Comparison of ENCODE assay signal across 11 mouse cellular contexts in genomic region chr15:103298026-103298425, GRCm38 (mm10). TPM values are rescaled to one million over a fixed set of nuclear protein-coding genes. Genes with fewer than 3 reads are reported as not detected.
DNase-seq lines count a peak whose midpoint lies in the region; ATAC-seq and TF ChIP-seq lines count a peak whose summit lies in the region.
"Had no signal": no experiment of that assay in that cellular context is flagged by ENCODE, and none has a peak within 500 bp of the region (broad histone marks: within the 10 kb centered on the region; RNA-seq: fewer than 3 reads in every experiment).

No protein-coding gene starts in this region.

- no peak for DNase-seq in lung, postnatal 0 days (ENCODE audit: low spot score)
- DNase-seq in lung, postnatal 14 days: no peak
- DNase-seq in urinary bladder, postnatal 25 days (ENCODE audit: low spot score): no peak
- no peak for DNase-seq in layer of hippocampus, adult 8-10 months (ENCODE audit: low spot score in 2 of 2)
- DNase-seq: kidney, adult 2 months had no signal

- H3K27me3 ChIP-seq in lung, postnatal 0 days (replicated peaks; ENCODE audit: insufficient read depth, low read length): no peaks in the 10 kb centered on the region
- H3K27me3 ChIP-seq in forebrain, embryonic 15.5 days: no peaks in the 10 kb centered on the region
- no peaks in the 10 kb centered on the region for H3K27me3 ChIP-seq in limb, embryonic 13.5 days
- no peaks in the 10 kb centered on the region for H3K27me3 ChIP-seq in neural tube, embryonic 15.5 days (replicated peaks)

- TF ChIP-seq EP300 in lung, postnatal 0 days (IDR thresholded peaks at IDR 0.05): no peak

- H3K4me3 ChIP-seq in lung, postnatal 0 days (ENCODE audit: low read depth, low read length): no peak overlapping the region
- H3K4me3 ChIP-seq in forebrain, embryonic 15.5 days: no peak overlapping the region
- H3K4me3 ChIP-seq in limb, embryonic 13.5 days: no peak overlapping the region
- no peak overlapping the region for H3K4me3 ChIP-seq in neural tube, embryonic 15.5 days (replicated peaks)

- no peaks in the 10 kb centered on the region for H3K9me3 ChIP-seq in lung, postnatal 0 days (ENCODE audit: low read length)
- no peaks in the 10 kb centered on the region for H3K9me3 ChIP-seq in forebrain, embryonic 15.5 days
- H3K9me3 ChIP-seq in limb, embryonic 13.5 days: no peaks in the 10 kb centered on the region
- H3K9me3 ChIP-seq in neural tube, embryonic 15.5 days (replicated peaks): no peaks in the 10 kb centered on the region

- peak overlapping the region; percentile 86 for H3K27ac ChIP-seq in lung, postnatal 0 days (ENCODE audit: low read length)
- H3K27ac ChIP-seq in forebrain, embryonic 15.5 days (replicated peaks): peak overlapping the region; percentile 96
- H3K27ac ChIP-seq in limb, embryonic 13.5 days: peak overlapping the region; percentile 97
- H3K27ac ChIP-seq in neural tube, embryonic 15.5 days (replicated peaks): peak overlapping the region; percentile 99

- WGBS in lung, postnatal 0 days: 51% methylated on average over 3 of the region's 3 CpGs
- 36% methylated on average over 3 of the region's 3 CpGs for WGBS in forebrain, embryonic 15.5 days
- WGBS in limb, embryonic 13.5 days: 63% methylated on average over 3 of the region's 3 CpGs
- WGBS in neural tube, embryonic 15.5 days: 28% methylated on average over 3 of the region's 3 CpGs

- TF ChIP-seq CTCF in lung, postnatal 0 days (IDR thresholded peaks at IDR 0.05): no peak

- H3K4me2 ChIP-seq in lung, postnatal 0 days (replicated peaks; ENCODE audit: low read depth, low read length): no peak overlapping the region
- no peak overlapping the region for H3K4me2 ChIP-seq in forebrain, embryonic 15.5 days (replicated peaks)
- no peak overlapping the region for H3K4me2 ChIP-seq in limb, embryonic 13.5 days (replicated peaks)
- no peak overlapping the region for H3K4me2 ChIP-seq in neural tube, embryonic 15.5 days

- H3K9ac ChIP-seq in lung, postnatal 0 days (replicated peaks; ENCODE audit: low read depth): no peak overlapping the region
- no peak overlapping the region for H3K9ac ChIP-seq in forebrain, embryonic 15.5 days (replicated peaks)
- H3K9ac ChIP-seq in limb, embryonic 13.5 days: peak overlapping the region; percentile 19
- 0 out of 2 replicates have a peak overlapping the region, but pooled peaks have one; percentile 21 for H3K9ac ChIP-seq in neural tube, embryonic 15.5 days (replicated peaks)

- H3K4me1 ChIP-seq in lung, postnatal 0 days (ENCODE audit: insufficient read depth, low read depth, low read length): peaks cover 8% of the 10 kb centered on the region; the same call in 1 of the 2 replicates
- H3K4me1 ChIP-seq in forebrain, embryonic 15.5 days: peaks cover 74% of the 10 kb centered on the region
- peaks cover 90% of the 10 kb centered on the region for H3K4me1 ChIP-seq in limb, embryonic 13.5 days
- peaks cover 78% of the 10 kb centered on the region for H3K4me1 ChIP-seq in neural tube, embryonic 15.5 days

- no peak for ATAC-seq in lung, postnatal 0 days
- no peak; the same call in 1 of the 2 replicates for ATAC-seq in forebrain, embryonic 15.5 days (replicated peaks)
- ATAC-seq in limb, embryonic 13.5 days (ENCODE audit: low FRiP score, low read depth): no peak
- ATAC-seq in neural tube, embryonic 15.5 days (ENCODE audit: low FRiP score): no peak
- no peak for ATAC-seq in erythroid progenitor cell, adult 5-6 weeks (replicated peaks; ENCODE audit: low FRiP score, poor library complexity, severe bottlenecking)

- H3K36me3 ChIP-seq in lung, postnatal 0 days (ENCODE audit: insufficient read depth, low read length): peaks cover 10% of the 10 kb centered on the region; the same call in 1 of the 2 replicates
- H3K36me3 ChIP-seq in forebrain, embryonic 15.5 days: peaks cover 16% of the 10 kb centered on the region
- peaks cover 38% of the 10 kb centered on the region for H3K36me3 ChIP-seq in limb, embryonic 13.5 days
- H3K36me3 ChIP-seq in neural tube, embryonic 15.5 days: peaks cover 9% of the 10 kb centered on the region

RNA-seq across cellular contexts. Expression of gene Gpr84, which starts 12.4 kb away (rescaled TPM):
- 0.67 and 2.2 TPM in 2 replicates for polyA plus RNA-seq in lung, postnatal 0 days (2015; fragmentation: Nextera tagmentation; extraction: Ambion mirVana)
- 0.28 and 0.37 TPM in 2 replicates for polyA plus RNA-seq in forebrain, embryonic 15.5 days (2015; fragmentation: Nextera tagmentation; extraction: Ambion mirVana)
- polyA plus RNA-seq in limb, embryonic 13.5 days (2015; fragmentation: Nextera tagmentation; extraction: Ambion mirVana): 0.34 and 0.41 TPM in 2 replicates
- 0.33 and 0.60 TPM in 2 replicates for polyA plus RNA-seq in neural tube, embryonic 15.5 days (2015; fragmentation: Nextera tagmentation; extraction: Ambion mirVana)
- 0.72 TPM in 1 of 2 replicates, not detected in the other for total RNA-seq in erythroid progenitor cell, adult 5-6 weeks (2015; ENCODE audit: low replicate concordance)
- 3.9 TPM in 1 of 2 replicates, not detected in the other for total RNA-seq in erythroid progenitor cell, adult 5-6 weeks (2017; ENCODE audit: low replicate concordance)
- total RNA-seq in layer of hippocampus, adult 8-10 months (2022): 1 to 10 TPM in 2 of 4 experiments, under 1 TPM in 2; 0.35 to 9.3 (median 4.4) TPM
- total RNA-seq: gastrocnemius, adult 18-20 months had no signal
- polyA plus RNA-seq: thymus, postnatal 0 days had no signal

RNA-seq across cellular contexts. Expression of gene Copz1, which starts 25.5 kb away (rescaled TPM):
- polyA plus RNA-seq in lung, postnatal 0 days (2015; fragmentation: Nextera tagmentation; extraction: Ambion mirVana): 162 and 163 TPM in 2 replicates
- polyA plus RNA-seq in forebrain, embryonic 15.5 days (2015; fragmentation: Nextera tagmentation; extraction: Ambion mirVana): 215 and 220 TPM in 2 replicates
- polyA plus RNA-seq in limb, embryonic 13.5 days (2015; fragmentation: Nextera tagmentation; extraction: Ambion mirVana): 283 TPM in 2 replicates
- polyA plus RNA-seq in neural tube, embryonic 15.5 days (2015; fragmentation: Nextera tagmentation; extraction: Ambion mirVana): 190 and 207 TPM in 2 replicates
- total RNA-seq in erythroid progenitor cell, adult 5-6 weeks (2015; ENCODE audit: low replicate concordance): 158 and 167 TPM in 2 replicates
- 37.6 and 42.4 TPM in 2 replicates for total RNA-seq in erythroid progenitor cell, adult 5-6 weeks (2017; ENCODE audit: low replicate concordance)
- total RNA-seq in layer of hippocampus, adult 8-10 months (2022): 100 to 1,000 TPM in 1 of 4 experiments, 10 to 100 TPM in 3; 90.6 to 100 (median 94.2) TPM

RNA-seq across cellular contexts. Expression of gene Nfe2, which starts 39.8 kb away (rescaled TPM):
- 10.5 and 11.2 TPM in 2 replicates for polyA plus RNA-seq in lung, postnatal 0 days (2015; fragmentation: Nextera tagmentation; extraction: Ambion mirVana)
- 0.38 and 0.63 TPM in 2 replicates for polyA plus RNA-seq in forebrain, embryonic 15.5 days (2015; fragmentation: Nextera tagmentation; extraction: Ambion mirVana)
- 2.8 and 3.8 TPM in 2 replicates for polyA plus RNA-seq in limb, embryonic 13.5 days (2015; fragmentation: Nextera tagmentation; extraction: Ambion mirVana)
- polyA plus RNA-seq in neural tube, embryonic 15.5 days (2015; fragmentation: Nextera tagmentation; extraction: Ambion mirVana): 0.99 and 4.6 TPM in 2 replicates
- total RNA-seq in erythroid progenitor cell, adult 5-6 weeks (2015; ENCODE audit: low replicate concordance): 368 and 436 TPM in 2 replicates
- total RNA-seq in erythroid progenitor cell, adult 5-6 weeks (2017; ENCODE audit: low replicate concordance): 353 and 370 TPM in 2 replicates
- not detected for total RNA-seq in layer of hippocampus, adult 8-10 months (2022)
- total RNA-seq: gastrocnemius, adult 18-20 months had no signal

RNA-seq across cellular contexts. Expression of gene Zfp385a, which starts 41.9 kb away (rescaled TPM):
- 5.0 and 6.5 TPM in 2 replicates for polyA plus RNA-seq in lung, postnatal 0 days (2015; fragmentation: Nextera tagmentation; extraction: Ambion mirVana)
- polyA plus RNA-seq in forebrain, embryonic 15.5 days (2015; fragmentation: Nextera tagmentation; extraction: Ambion mirVana): 12.7 and 13.0 TPM in 2 replicates
- 11.7 and 13.1 TPM in 2 replicates for polyA plus RNA-seq in limb, embryonic 13.5 days (2015; fragmentation: Nextera tagmentation; extraction: Ambion mirVana)
- 18.6 and 19.9 TPM in 2 replicates for polyA plus RNA-seq in neural tube, embryonic 15.5 days (2015; fragmentation: Nextera tagmentation; extraction: Ambion mirVana)
- 4.2 and 6.5 TPM in 2 replicates for total RNA-seq in erythroid progenitor cell, adult 5-6 weeks (2015; ENCODE audit: low replicate concordance)
- total RNA-seq in erythroid progenitor cell, adult 5-6 weeks (2017; ENCODE audit: low replicate concordance): 0.30 and 0.77 TPM in 2 replicates
- 10 to 100 TPM; 37.9 to 55.5 (median 47.0) TPM for total RNA-seq in layer of hippocampus, adult 8-10 months (2022)

RNA-seq across cellular contexts. Expression of gene Hnrnpa1, which starts 57.8 kb away (rescaled TPM):
- polyA plus RNA-seq in lung, postnatal 0 days (2015; fragmentation: Nextera tagmentation; extraction: Ambion mirVana): 200 and 211 TPM in 2 replicates
- polyA plus RNA-seq in forebrain, embryonic 15.5 days (2015; fragmentation: Nextera tagmentation; extraction: Ambion mirVana): 995 and 1,028 TPM in 2 replicates
- 1,120 and 1,163 TPM in 2 replicates for polyA plus RNA-seq in limb, embryonic 13.5 days (2015; fragmentation: Nextera tagmentation; extraction: Ambion mirVana)
- 582 and 600 TPM in 2 replicates for polyA plus RNA-seq in neural tube, embryonic 15.5 days (2015; fragmentation: Nextera tagmentation; extraction: Ambion mirVana)
- total RNA-seq in erythroid progenitor cell, adult 5-6 weeks (2015; ENCODE audit: low replicate concordance): 198 and 238 TPM in 2 replicates
- total RNA-seq in erythroid progenitor cell, adult 5-6 weeks (2017; ENCODE audit: low replicate concordance): 338 and 377 TPM in 2 replicates
- total RNA-seq in layer of hippocampus, adult 8-10 months (2022): 100 to 1,000 TPM; 257 to 295 (median 288) TPM

Comparison
In these comparisons a context has a peak if more than half of its experiments do, and no peak if none do; other contexts are left out.
1. H3K9ac ChIP-seq: peak in limb, embryonic 13.5 days (single experiment) and neural tube, embryonic 15.5 days (single experiment); none in lung, postnatal 0 days (single experiment) and forebrain, embryonic 15.5 days (single experiment).
2. Peak in every context shown above with its lines, with median percentiles within 50 percentile points of each other: H3K27ac ChIP-seq.